Mouse (Mus musculus) liver (tissue): ENCODE results near the gene Tnni1.

ENCODE experiments used
- DNase-seq: peaks from one replicate; pipeline ENCODE4 v3.0.0-alpha.2; 2020; ENCODE audit warnings: mixed read lengths

Tnni1 gene

DNA sequence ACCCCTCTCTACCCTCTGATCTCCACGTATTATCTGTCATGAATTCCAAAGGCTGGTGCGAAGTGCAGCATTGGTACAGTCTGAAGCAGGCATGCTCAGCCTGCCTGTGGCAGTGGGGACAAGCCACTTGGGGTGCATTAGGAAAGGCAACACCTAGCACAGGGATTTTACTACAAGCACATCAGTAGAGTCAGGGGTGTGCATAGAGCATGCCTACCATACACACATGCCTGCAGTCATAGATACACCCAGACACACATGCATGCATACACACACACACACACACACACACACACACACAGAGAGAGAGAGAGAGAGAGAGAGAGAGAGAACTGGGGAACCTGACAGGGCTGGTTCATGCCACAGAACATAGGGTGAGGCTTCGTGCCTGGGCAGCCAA lies 33.0 kb downstream of the Tnni1 start:
- DNase-seq = no peak

DNA sequence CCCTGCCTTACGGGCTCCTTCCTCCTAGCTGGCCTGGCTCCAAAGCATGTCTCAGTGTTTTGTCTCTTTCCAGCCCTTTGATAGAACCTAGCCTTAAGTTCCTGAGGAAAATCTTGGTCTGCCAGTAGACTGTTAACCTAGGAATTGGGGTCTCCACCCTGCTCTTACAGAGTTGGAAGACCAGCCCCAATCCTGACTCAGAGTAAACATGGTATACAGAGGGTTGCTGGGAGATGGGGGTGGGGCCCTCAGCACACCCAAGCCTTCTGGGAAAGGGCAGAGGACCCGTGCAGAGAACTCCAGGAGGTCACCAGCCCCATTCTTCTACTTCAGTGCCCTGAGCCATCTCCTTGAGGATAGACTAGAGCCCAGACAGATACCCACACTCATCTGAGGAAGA lies 33.4 kb downstream of the Tnni1 start:
- no peak for DNase-seq

GRCm38 (mm10) chr1:135813071-135813470 lies 33.8 kb downstream of the Tnni1 start:
- no peak for DNase-seq

DNA sequence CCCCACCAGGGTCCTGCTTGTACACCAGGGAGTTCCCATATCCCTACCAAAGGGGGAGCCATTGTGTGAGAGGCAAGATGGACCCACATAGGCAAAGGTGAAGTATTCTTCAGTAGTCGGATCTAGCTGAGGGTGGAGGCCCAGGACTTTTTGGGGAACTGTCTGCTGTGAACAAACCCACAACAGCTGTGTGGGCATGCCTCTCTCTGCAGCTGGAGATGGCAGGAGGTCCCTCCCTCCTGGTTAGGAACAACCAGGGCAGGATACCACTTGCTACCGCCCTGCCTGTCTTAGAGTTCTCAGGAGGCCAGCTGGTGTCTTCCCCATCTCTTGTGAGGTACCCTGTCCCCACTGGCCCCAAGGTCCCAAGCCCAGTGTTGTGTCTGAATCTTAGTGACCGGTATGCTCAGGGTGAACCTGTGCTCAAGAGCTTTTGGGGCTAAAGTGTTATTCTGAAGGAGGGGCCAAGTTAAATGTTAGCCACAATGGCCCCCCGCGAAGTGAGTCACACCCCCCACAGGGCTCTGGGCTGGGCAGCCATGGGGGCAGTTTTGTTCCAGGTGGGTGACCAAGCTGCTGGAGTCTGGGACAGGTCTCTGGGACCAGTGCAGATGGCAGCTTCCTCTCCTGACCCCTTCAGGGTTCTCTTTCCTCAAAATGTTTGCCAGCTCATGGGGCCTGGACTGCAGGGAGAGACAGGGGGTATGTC lies 34.6 kb downstream of the Tnni1 start:
- no peak for DNase-seq

- DNase-seq = no peak
Measured at GRCm38 (mm10) chr1:135814531-135814930, 35.3 kb downstream of the Tnni1 start.

DNA sequence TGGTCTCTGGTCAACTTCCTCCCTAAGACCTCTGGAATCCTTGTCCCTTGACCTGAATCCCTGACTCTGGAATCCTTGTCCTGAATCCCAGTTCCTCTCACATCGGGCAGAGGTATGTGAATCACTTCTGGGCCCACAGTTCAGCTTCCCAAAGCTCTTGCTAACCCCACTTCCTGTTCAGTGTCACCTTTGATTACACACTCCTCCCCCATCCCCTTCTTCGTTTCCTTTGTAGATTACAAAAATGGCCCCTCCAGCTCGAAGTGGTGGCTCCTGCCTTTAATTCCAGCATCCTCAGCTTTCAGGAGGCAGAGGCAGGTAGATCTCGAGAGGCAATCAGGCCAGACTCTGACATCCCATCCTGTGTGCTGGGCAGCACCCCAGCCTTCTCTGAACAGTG lies 38.4 kb downstream of the Tnni1 start:
- DNase-seq = no peak

DNA sequence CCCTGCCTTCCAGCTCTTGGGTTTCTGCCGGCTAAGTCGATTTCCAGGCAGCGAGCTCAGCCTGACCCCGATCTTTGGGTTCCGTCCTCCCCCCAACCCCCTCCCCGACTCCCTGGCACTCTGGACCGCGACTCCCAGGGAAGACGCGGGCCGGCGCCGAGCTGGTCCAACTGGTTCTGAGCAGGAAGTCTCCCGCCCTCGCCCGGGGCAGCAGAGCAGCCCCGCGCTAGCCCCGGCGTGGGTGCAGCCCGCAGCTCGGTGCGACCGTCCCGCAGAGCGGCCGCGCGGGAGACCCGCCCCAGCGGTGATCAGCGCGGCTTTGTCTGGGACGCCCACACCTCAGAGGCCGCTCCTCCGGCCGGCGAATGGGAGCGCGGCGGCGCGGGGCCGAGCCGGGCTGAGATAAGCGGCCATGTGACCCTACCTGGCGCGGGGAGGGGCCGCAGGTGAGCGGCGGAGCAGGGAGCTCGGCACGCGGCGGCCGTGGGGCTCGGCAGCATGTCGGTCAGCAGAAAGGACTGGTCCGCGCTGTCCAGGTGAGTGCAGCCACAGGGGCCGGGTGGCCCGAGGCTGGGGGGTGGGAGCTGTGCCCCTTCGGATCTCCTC lies 39.4 kb downstream of the Tnni1 start, which contains the start of gene Lad1:
Gene Lad1 (plus strand): TSS at position 118 of the 606 bp plus-strand sequence.
- DNase-seq = no peak

GRCm38 (mm10) chr1:135820071-135820470 lies 40.8 kb downstream of the Tnni1 start:
- DNase-seq = no peak

DNA sequence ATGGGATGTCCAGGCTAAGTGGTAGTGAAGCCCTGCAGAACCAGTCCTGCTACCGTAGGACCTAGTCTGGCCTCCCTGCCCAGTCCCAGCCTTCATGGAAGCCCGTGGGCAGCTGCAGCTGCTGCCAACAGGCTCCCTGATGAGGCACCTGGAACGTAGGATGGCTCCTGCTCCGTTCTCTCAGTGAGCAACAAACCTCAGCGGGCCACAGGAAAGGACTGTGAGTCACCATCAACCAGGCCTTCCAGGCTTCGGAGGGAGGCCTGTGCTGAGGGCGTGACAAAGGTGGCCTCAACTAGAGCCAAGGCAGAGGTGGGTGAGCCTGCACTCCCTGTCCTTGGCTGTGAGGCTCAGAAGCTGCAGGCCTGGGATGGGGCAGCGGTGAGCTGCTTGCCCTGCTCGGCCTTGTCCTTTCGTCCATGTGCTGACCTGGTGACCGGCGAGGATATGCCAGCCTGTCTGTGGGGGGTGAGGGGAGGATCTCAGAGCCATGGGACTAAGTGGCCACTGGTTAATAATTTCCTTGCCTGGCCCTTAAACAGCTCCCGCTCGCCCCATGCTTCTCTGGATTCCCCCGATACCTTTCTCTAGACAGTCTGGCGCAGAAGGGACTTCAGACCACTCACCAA lies 41.6 kb downstream of the Tnni1 start:
- DNase-seq = no peak

DNA sequence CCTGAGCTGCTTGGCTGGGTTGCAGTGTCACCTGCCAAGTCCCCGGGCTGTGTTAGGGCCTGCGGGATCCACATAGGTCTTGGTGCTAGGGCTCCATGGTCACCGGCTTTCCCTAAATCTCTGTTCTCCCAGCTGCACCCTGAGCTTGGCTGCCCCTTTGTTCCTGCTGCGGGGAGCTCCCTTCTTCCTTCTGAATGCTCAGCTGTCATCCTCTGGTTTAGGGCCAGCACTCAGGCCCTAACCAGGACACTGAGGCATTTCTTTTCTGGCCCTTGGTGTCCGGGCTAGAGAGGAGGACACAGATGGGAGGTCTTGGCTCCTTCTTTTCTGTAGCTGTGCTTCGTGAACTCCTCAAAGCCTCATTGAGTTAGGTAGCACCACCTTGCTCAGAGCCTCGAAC lies 42.5 kb downstream of the Tnni1 start:
- no peak for DNase-seq

- peak; percentile 47 for DNase-seq
Measured at GRCm38 (mm10) chr1:135828918-135829317, 49.7 kb downstream of the Tnni1 start.

GRCm38 (mm10) chr1:135834206-135834859 lies 55.1 kb downstream of the Tnni1 start:
- DNase-seq = no peak

GRCm38 (mm10) chr1:135834983-135835382 lies 55.7 kb downstream of the Tnni1 start:
- no peak for DNase-seq

- no peak for DNase-seq
Measured at GRCm38 (mm10) chr1:135835716-135836483, 56.7 kb downstream of the Tnni1 start, which contains the start of gene Tnnt2. Gene Tnnt2, plus strand, starts transcription at chr1:135836354.

GRCm38 (mm10) chr1:135838626-135839025 lies 59.4 kb downstream of the Tnni1 start:
- no peak for DNase-seq

GRCm38 (mm10) chr1:135839065-135839464 lies 59.8 kb downstream of the Tnni1 start:
- DNase-seq = no peak

DNA sequence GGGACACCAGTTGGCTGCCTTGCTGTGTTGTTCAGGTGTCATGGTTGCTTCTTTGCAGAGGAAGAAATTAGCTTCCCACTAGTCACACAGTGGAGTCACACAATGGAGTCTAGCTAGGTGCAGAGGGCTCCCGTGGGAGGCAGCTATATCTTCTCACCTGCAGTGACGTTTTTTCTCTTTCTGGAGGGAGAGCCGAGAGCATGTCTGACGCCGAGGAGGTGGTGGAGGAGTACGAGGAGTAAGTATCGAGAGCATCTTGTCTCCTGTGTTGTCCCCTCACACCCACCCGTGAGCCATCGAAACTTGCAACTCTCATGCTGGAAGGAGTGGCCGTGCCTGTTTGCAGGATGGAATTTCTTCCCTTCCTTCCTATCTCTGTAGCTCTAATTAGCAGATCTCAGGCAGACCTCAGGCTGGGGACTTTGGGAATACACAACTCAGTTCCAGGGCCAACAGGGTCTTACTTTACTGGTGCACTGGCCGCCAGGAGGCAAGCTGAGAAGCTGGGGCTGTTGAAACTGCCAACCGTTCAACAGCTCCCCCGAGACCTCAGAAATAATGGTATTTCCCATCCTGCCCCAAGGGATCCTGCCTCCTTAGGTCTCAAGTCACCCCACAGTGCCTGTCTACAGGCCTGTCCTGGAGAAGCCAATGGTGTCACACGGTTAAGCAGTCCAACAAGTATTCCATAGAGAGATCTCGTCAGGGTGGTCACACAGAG lies 61.6 kb downstream of the Tnni1 start:
- no peak for DNase-seq

DNA sequence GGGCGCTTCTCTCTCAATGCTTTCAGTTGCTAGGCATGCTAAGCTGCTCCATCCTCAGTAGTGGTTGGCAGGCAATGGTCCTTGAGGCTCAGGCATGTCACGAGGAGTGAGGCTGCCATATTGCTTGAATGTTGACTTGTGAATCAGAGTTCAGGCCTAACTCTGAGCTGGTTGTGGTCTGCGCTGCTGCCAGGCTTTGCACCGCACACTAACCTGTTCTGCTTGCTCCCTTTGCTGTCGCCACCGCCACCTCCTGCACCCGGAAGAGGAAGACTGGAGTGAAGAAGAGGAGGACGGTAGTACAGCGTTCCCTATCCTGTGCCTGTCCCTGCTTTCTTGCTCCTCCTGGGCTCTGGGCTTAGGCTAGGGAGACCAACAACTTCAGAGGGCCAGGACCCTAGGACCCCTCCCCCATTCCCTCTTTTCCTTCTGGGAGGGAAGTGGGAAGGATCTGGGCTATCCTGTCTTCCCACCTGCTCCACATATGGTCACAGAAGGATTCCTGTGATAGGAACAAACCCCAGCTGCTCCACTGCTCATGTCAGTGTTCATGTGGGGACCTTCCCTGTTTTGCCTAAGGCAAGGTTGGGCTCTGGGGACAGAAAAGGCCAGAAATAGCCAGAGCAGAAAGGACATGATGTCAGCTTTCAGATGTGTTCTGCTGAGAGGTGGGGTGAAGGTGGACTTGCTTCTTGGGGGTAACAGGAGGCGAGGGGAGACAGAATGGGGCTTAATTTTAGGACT lies 64.5 kb downstream of the Tnni1 start:
- DNase-seq = no peak

DNA sequence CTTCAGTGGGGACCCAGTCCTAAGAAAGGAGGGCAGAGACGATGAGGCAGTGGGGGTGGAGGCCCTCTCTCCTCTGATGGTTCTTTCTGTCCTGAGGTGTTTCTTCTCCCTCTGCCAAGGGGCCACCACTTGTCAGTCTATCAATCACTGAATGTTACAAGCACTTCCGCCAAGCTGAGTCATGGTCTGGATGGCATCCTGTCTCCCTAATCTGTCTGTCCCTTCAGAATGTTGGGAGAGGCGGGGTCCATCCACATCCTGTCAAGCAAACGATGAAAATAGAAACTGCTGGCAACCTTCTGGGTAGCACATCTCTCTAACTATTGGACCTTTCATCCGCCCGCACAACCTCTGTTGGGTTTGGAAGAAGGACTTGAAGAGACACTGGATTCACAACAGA lies 65.2 kb downstream of the Tnni1 start:
- DNase-seq = no peak

- no peak for DNase-seq
Measured at GRCm38 (mm10) chr1:135846632-135847031, 67.4 kb downstream of the Tnni1 start.

DNA sequence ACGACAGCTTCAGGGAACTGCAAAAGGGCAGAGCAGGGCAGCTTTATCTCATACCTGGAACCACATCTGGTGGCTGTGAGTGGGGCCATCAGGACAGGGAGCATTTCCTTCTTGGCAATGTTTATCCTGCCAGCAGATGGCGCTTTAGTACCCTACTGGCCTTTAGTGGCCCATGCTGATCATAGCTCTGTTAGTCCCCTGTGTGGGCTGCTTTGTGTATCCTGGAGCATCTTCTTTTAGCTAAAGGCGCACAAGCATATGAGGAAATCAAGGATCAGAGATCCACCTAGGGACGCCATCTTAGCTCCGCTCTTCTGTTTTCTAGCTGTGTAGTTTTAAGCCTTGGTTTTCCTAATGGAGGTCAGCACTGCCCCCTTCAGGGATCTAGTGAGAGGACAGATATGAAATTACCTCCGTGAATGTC lies 67.9 kb downstream of the Tnni1 start:
- peak; percentile 75 for DNase-seq
